Mouse (Mus musculus): ENCODE results near the gene Prima1.

Prima1 gene

DNA sequence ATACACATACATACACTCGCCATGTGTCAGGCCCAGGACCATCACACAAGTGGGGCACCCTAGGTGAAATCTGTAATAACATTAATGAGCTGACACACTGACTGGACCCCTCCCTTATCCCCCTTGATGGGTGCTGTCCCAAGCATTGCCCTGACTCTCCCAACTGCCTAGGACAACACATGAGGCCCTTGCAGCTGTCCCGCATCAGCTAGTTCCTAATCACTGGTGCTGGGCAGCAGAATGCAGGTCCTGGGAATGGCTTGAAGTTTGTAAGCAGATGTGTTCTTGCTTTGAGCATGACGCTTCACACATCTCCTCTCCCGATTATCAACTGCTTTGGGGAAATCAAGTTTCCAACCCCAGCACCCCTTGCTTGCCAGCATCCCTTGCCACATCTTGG, 15.8 kb downstream of the Prima1 start:
- DNase-seq (ENCODE audit: low spot score): no peak

DNA sequence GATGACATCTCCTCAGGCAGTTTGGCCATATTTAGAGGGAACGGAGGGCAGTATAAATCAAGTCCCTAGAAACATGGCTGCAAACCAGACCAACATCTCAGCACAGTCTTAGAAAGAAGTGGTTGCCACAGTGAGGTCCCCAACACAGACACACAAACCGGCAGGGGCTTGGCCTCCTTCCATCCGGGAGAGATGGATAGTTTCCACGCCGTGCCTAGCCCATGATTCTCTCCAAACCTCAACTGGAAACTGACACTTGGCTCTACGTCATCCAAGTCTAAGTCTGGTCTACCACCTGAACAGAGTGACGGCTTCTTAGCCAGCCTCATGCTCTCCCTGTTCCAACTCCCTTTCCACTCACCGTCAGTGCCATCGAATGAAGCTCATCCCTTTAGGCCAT, 18.3 kb downstream of the Prima1 start:
- no peak for DNase-seq (ENCODE audit: low spot score)

DNA sequence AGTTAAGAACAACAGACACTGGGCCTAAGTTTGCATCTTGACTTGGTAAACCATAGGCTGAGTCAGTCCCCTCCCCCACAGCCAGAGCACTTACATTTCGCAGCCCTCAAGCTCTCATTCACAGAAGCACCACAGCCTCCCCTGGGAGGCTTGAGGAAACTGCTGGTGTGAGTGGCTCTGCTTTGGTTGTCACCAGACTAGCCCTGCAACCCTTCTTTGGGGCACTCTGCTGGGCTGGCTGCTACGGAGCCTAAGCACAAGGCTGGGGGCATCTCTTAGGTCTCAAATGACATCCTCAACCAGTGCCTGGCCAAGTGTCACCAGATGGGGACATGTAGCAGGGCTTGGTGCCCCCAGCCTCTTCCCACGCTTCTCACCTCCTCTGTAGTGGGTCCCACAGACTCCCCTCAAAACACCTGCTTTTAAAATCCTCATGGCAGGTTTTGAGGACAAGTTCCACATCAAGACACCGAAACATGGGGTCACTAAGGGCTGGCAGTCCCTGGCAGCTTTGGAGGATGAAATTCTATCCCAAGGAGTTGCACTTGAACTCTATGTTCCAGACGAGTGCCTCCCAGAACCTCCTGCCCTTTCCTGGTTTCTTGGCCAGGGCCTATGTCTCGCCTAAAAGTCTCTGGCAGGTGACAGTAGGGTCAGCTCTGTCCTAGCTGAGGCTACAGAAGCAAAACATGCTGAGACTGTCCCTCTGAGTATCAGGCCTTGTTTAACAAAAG, 25.9 kb downstream of the Prima1 start:
- no peak for DNase-seq (ENCODE audit: low spot score)

DNA sequence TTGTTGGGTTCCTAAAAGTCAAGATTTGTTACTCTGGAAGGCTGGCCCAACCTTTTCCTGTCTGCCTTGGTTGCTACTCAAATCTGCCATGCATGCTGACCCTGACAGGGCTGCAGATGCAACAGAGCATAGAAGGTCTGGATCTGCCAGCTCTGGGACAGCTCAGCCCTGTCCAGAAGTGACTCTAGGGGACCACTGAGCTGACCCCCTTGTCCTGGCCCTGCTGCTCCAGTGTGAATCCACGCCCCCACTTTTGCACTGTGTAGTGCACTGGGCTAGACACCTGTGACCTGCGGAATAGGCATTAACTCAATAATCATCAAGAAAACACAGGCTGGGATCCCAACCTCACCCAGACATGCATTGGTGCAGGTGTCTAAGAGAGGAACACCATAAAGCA, 27.2 kb downstream of the Prima1 start:
- no peak for DNase-seq (ENCODE audit: low spot score)

DNA sequence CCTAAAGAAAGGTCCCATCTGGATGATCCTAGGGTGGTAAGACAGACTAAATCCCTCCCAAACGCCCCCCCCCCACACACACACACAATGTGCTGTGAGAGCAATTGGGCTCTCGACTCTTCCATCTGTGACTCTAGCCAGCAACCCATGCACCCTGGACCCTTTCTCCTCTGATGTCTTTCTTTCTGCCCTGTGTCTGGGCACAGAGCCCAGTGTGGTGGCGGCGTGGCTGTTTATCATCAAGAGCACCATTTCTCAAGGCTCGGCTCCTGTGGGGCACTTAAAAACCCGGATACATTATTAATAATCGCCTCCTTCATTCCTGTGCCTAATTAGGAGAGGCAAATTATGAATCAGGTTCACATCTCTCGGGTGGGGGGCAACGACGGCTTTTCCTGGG, 27.7 kb downstream of the Prima1 start:
- no peak for DNase-seq (ENCODE audit: low spot score)

DNA sequence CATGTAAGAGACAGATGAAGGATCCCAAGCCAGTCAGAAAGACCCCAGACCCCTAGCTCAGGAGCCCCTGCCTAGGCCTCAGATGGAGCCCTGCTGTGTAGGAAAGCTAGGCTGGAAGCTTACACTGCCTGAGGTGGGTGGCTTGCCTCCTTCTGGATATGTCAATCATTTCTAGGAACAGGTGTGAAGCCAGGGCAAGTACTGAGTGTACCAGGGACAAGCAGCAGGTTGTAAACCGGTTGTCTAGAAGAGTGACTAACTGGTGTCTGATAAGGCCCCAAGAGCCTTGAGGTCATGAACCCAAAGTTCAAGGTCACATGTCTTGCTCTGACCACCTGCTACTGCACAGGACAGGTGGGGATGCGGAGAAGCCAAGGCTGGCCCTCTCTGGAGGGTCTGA, 28.4 kb downstream of the Prima1 start:
- DNase-seq (ENCODE audit: low spot score): no peak

DNA sequence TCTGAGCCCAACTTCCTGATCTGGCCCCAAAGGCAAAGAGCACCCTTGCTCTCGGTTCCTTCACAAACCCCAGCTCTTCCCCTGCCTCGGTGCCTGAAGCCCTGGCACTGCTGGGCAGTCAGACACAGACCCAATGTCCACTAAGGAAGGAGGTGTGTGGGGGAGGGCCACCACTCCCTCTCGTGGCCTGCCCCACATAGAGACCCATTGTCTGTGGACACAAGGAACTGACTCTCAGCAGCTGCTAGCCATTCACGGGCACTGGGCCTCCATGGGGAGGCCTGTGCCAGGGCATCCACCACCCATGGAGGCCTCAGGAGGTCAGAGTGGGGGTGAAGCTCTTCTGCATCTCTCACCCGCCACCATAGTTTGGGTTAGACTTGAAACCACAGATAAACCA, 30.9 kb downstream of the Prima1 start:
- DNase-seq (ENCODE audit: low spot score): no peak

DNA sequence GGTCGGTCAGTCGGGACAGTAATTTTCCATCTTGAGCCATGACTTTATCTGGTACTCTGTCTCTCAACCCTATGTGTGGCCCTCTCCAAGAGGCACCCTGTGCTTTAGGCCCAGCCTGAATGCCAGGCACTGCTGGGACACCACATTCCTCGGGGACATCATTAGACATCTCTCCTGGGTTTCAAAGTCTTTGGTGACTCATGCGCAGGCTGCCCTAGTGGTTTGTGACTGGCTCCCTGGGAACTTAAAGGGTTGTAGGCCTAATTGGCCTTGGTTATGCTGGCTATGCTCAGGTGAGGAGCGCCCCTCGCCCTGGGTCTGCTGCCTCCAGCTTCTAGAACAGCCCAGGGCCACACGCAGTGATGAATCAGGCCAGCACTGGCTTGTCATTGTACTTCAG, 32.4 kb downstream of the Prima1 start:
- no peak for DNase-seq (ENCODE audit: low spot score)

DNA sequence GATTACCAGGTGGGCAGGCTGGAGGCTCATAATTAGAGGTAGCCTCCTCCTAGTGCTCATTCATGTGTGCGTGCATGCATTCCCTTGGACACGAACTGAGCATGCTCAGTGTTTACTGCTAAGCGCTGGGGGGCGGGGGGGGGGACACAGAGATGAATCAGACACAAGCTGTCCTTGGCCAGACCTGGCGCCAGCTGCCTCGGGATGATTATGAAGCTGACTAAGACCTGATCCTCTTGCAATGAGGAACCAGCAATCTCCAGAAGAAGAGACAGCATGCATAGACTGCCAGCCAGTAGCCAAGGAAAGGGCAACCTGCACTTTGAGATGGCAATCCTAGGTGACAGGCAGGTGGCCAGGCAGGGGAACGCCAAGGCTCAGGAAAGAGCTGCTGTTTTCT, 36.4 kb downstream of the Prima1 start:
- no peak for DNase-seq (ENCODE audit: low spot score)

DNA sequence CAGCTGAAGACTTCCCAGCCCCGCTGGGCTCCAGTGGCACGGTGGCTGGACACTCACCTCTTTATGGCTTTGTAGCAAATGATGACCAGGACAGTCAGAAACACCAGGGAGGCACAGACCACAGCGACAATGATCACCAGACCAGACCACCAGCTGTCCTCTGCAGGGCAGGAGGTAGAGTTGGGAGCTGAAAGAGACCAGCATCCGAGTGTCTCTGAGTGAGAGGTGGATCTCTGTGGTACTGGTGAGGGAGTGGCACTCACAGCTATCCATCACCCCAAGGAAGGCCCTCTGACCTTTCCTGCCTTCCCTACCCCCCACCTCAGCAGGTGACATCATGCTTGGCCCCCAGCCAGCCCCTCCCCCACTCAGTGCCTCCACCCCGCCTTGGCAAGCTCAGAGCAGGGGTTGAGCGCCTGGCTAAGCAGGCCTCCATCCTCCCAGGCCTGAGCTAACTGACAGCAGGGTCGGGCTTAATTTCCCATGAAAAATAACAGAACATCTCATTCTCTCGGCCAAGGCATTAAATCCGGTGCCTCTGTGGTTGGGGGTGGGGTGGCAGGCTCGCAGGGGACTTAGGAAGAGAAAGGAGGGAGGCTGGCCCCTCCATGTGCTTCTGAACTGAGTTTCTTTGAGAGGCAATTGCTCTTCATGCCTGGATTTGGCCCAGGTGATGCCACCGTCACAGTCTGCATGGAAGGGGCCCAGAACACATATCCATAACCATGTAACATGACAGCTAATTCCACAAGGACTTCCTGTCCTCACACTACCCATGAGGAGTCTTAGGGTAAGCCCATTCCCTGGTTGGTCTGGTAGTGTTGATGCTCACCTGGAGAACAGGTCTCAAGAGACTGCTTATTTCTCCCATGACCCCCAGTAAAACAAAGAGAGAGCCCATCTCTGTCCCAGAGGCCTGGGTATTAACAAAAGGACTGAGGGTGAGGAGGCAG, 39.1 kb downstream of the Prima1 start:
- DNase-seq (ENCODE audit: low spot score): no peak

DNA sequence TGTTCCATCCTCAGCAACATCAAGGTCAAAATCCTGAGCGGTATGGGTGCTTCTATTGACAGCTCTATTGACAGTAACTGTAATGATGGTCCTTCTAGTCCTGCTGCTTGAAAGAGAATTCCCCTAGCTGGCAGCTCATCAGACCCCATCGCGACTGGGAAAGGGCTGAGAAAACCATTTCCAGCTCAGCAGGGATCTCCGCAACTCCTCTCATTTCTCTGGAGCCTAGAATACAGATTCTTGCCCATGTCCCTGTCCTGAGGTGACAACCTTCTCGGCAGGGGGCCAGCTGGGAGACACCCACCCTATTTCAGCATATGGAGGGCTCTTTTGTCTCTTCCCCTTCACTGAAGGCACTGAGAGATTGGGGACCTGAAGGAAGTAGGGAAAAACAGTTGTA, 49.0 kb downstream of the Prima1 start:
- no peak for DNase-seq (ENCODE audit: low spot score)

DNA sequence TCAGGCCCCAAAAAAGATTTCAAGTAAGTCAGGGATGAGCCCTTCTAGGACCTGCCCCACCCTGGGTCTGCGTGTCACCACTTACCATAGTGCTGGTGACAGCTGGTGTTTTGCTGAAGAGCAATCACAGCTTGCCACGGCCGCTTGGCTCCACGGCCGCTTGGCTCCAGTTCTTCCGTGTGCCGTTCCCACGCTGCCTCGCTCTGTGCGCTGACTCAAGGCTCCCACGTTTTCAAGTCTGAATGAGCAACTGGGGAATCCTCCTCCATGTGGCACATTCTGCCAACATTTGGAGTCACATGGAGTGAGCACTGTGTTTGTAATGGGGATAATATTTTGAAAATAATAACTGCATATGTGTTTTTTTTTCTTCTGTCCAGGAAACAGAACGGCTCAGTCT, 52.2 kb downstream of the Prima1 start:
- no peak for DNase-seq (ENCODE audit: low spot score)

DNA sequence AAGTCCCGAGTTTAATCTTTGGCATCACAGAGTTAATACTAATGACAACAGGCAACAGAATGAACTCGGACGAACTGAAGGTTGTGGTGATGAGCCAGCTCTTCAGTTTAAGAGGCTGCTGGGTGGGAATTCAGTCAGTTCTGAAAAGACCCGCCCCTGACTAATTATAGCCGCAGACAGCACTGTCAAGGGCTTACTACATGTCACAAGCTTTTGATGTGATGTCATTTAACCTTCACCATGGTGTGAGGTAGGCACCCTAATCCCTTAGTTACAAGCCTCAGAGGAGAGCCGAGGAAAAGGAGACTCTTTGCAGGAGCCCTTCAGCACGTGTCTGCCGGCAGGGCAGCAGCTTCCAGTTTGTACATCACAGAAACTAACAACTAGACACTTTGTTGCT, 53.7 kb downstream of the Prima1 start:
- no peak for DNase-seq (ENCODE audit: low spot score)

DNA sequence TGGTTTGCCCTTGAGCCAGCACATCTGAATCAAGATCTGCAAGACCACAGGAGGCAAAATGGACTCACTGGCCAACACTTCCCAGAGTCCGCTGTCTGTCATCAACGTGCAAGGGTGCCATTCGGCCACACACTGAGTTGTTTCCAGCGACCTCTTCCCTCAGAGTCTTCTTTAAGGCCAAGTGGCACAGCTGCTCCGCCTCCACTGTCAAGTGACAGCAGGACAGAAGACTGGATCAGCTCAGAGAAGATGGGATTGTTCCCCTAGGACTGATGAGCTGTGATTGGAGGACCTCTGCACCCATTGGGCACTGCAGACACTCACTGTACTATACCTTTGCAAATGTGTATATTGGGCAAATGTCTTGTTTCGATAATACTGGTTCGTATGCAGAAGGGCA, 54.9 kb downstream of the Prima1 start:
- DNase-seq (ENCODE audit: low spot score): no peak

DNA sequence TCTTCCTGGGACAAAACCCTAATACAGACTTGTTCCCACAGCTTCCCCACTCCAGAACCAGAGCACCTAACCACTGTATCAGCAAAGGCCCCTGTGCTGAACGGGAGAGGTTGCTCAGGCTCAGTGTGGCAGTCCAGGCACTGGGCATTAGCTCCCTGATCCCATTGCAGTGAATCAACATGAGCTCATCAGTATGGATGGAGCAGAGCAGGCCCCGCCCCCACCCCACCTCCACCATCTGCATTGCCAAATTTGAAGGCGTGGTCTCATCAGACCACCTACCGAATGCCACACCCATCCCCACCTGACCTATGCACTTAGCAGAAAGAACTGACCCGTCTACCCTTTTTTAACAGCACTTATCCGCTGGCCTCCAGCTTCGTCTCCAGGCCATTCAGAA, 58.9 kb downstream of the Prima1 start:
- DNase-seq (ENCODE audit: low spot score): no peak

DNA sequence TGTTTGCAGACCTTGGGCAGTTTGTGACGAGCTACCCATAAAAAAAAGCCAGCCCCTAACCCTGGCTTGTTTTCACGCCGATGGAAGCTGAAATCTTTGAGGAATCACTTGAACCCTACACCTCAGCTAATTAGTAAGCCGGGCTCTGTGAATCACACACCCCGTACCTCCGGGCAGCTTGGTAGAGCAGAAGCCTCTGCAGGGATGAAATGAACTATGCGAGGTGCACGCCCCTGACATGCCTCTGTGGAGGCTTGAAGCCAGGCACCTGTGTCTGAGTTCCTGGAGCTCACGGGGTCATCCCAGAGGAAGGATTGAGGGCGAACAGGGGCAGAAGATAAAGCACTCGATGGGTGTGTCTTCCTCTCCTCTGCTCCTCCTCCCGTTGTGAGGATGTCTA, 73.1 kb downstream of the Prima1 start:
- DNase-seq (ENCODE audit: low spot score): no peak

DNA sequence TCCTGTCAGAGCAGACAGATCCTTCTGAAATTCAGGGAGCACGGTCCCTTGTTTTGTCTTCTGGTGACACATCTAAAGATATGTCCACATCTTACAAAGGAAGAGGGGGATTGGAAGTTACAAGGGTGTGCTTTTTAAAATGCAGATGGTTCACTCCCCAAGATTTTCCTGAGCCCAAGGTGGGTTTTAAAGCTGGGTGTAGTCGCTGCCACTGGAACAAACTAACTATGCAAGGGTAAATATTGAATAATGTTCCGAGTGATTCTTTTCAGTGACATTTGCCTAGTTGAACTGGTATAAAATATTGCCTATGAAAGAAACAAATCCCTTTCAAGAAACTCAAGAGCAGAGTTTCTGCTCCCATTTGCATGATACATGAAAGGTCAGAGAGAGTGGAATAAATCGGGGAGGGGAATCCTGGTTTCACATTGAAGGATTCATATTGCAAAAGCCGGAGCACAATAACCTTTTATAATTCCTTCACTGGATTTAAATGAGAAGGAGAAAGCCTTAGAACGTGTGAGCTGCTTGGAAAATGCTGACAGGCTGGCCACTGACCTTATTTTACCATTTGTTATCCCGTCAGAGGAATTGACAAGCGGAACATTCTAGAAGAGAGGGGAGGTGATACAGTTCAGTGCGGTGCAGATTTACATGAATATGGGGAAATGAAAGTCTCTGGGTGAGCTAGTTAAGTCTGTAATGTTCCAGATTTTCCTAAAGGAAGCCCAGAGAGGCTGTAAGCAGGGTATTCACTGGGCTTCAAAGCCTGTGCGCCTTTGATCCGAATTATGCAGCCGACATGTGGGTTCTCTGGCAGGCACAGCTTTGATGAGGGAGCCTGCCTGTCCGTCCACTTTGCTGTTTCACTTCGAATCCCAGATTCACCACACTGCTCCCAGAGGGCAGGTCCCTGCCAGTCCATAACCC, 77.6 kb downstream of the Prima1 start:
- DNase-seq (ENCODE audit: low spot score): no peak

DNA sequence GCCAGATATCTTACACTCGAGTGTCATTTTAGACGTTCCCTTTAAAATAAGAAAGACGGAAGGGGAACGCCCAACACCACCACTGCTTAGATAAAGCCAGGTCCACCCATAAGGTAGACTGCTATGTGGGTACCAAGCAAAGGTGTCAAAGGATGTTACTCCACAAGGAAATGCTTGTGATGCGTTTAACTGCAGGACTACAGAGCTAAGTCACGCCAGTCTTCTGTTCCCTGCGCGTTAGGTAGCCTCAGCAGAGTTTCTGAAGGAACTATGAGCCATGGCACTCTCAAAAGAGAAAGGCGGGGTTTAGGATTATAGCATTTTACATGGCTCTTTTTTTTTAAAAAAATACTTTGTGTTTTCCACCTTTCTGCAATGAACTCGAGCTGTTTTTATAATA, 78.4 kb downstream of the Prima1 start:
- DNase-seq (ENCODE audit: low spot score): no peak

DNA sequence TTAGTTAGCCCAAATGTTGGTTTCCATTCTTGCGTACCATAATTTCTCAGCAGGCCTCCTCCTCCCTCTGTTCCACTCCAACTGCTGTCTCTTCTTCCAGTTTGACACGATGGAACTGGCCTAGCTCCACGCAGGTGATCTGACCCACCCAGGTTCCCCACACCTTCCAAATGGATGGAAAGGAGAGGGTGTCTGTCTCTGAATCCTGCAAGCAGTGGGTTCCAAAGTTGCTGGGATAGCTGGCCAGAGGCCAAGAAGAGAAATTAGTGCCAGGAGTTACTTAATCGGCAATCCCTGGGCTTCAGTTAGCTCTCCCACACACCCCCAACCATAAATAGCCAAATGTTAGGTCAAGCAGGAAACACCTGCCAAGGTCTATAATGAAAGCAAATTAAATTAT, 81.2 kb downstream of the Prima1 start:
- DNase-seq (ENCODE audit: low spot score): no peak

DNA sequence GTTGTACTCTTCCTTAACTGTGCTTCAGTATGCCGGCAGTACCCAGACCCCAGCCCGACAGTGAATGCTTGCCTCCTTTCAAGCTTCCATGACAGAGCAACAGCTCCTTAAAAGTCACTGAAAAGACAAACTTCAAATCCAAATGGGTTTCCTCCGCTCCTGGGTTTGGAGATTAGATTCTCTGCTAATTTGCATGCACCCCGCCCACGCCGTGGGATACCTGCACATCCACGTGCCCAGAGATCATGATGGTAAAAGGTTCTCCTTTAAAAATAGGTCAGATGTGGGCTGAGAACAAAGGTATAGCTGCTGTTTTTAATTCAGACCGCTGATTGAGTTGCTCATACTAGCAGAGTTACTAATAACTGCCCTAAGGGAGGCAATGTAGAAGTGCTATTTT, 82.9 kb downstream of the Prima1 start:
- no peak for DNase-seq (ENCODE audit: low spot score)

DNA sequence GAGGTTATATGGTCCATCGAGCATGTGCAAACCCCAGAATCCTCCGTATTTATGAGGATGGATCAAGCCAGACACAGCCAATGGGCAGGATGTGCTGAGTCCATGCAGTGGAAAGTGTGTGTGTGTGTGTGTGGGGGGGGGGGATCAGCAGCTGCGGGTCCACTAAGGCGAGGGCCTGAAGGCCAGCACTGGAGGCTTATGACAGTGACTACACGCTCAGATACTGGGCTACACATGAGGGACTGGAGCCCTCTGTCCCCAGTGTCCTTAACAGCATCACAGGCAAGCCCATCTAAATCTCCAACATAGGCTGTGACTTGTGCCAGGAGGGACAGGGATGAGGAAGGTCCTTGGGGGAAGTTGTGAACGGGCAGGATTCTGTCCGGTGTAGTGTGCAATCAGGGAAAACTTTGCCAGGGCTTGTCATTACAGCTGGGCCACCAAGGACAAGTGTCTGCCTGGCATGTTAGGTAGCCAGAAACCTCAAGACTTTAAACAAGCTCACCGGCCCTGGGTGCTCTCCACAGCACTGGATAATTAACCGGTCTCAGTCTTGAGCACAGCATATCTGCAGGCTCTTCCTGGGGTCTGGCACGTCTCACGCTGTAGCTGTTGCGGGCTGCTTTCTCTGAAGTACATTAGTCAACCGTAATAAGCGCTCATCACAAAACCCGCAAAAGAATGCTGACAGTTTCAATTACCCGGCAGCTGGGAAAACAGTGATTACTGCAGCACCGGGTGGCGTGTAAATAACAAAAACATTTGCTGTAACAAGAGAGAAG, 84.6 kb downstream of the Prima1 start:
- DNase-seq (ENCODE audit: low spot score): no peak

DNA sequence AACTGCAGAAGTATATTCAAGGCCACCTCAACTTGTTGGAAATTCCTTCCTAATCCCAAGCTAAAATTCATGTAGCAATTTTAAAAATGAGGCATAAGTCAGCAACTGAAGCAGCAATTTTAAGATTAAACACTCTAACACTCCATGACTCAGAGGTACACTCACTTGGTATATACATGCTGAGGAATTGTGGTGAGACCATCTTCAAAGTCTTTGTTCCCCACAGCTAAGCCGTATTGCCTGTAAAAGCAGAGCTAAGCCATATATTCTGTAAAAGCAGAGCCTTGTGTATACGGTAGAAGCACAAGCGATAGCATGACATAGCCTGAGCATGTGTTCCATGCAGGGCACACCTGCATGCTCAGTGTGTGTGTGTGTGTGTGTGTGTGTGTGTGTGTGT, 86.5 kb downstream of the Prima1 start:
- DNase-seq (ENCODE audit: low spot score): no peak

Measured in urinary bladder, postnatal 10 days (tissue).